ENCODE assay signal across 23 mouse cellular contexts in the genomic region with DNA sequence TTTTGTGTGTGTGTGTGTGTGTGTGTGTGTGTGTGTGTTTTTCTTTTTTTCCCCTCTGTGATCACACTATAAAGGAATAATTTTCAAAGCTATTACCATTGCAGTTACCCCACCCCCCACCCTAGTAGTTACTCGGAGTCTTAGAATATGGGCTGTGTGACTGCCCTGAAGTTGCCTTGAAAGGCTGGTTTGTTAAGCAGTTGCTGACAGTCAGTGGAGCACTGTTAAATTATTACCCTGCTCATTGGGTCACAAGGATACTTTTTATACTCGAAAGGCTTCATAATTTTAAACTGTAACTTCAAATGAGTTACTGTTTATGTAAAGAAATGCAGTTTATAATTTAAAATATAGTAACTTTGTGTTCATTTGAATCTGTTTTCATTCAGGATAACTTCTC. TPM values are rescaled to one million over a fixed set of nuclear protein-coding genes. Genes with fewer than 3 reads are reported as not detected.
DNase-seq lines count a peak whose midpoint lies in the region; ATAC-seq and TF ChIP-seq lines count a peak whose summit lies in the region.
"Had no signal": no experiment of that assay in that cellular context is flagged by ENCODE, and none has a peak within 500 bp of the region (broad histone marks: within the 10 kb centered on the region; RNA-seq: fewer than 3 reads in every experiment).

No protein-coding gene starts in this region.

- no peak for TF ChIP-seq CTCF in kidney, adult 2 months (conservative IDR thresholded peaks at IDR 0.05; ENCODE audit: insufficient read depth, insufficient read length, low read depth, low read length)

- no peak for ATAC-seq in limb, embryonic 11.5 days (ENCODE audit: insufficient number of reproducible peaks, low FRiP score, low TSS enrichment, low read depth)
- ATAC-seq: forebrain, embryonic 14.5 days had no signal

- H3K4me3 ChIP-seq in kidney, adult 2 months (ENCODE audit: insufficient read depth, low read depth, low read length), result no peak overlapping the region
- no peak overlapping the region for H3K4me3 ChIP-seq in limb, embryonic 11.5 days (ENCODE audit: low read depth, low read length)
- H3K4me3 ChIP-seq in limb, embryonic 10.5 days, result no peak overlapping the region
- H3K4me3 ChIP-seq: embryonic facial prominence, embryonic 15.5 days; erythroblast, embryonic 14.5 days; forebrain, embryonic 10.5 days; forebrain, embryonic 12.5 days had no signal

- no peaks in the 10 kb centered on the region for H3K9me3 ChIP-seq in limb, embryonic 11.5 days (ENCODE audit: control insufficient read depth, low read length)
- H3K9me3 ChIP-seq in limb, embryonic 10.5 days (replicated peaks), result no peaks in the 10 kb centered on the region
- H3K9me3 ChIP-seq: embryonic facial prominence, embryonic 13.5 days; embryonic facial prominence, embryonic 15.5 days; forebrain, embryonic 10.5 days; forebrain, embryonic 12.5 days had no signal

- H3K9ac ChIP-seq in limb, embryonic 11.5 days (ENCODE audit: low read length), result no peak overlapping the region
- H3K9ac ChIP-seq: embryonic facial prominence, embryonic 13.5 days; embryonic facial prominence, embryonic 15.5 days; forebrain, embryonic 12.5 days had no signal

- no peaks in the 10 kb centered on the region for H3K36me3 ChIP-seq in kidney, adult 2 months (ENCODE audit: control insufficient read depth, insufficient read depth, low read length)
- H3K36me3 ChIP-seq in limb, embryonic 11.5 days (ENCODE audit: control insufficient read depth, insufficient read depth, low read length), result no peaks in the 10 kb centered on the region
- peaks cover 16% of the 10 kb centered on the region for H3K36me3 ChIP-seq in limb, embryonic 10.5 days
- H3K36me3 ChIP-seq: forebrain, embryonic 12.5 days had no signal

- WGBS in kidney, adult 2 months, result 34% methylated on average over 2 of the region's 2 CpGs
- WGBS in limb, embryonic 11.5 days, result 41% methylated on average over 2 of the region's 2 CpGs
- WGBS in limb, embryonic 10.5 days, result 57% methylated on average over 2 of the region's 2 CpGs

- peak; percentile 72 for DNase-seq in kidney, adult 2 months
- no peak for DNase-seq in kidney, postnatal 25 days
- peak; percentile 32 for DNase-seq in kidney, postnatal 14 days
- no peak for DNase-seq in kidney, postnatal 10 days
- peak; percentile 19 for DNase-seq in limb, embryonic 11.5 days (ENCODE audit: low spot score)
- no peak for DNase-seq in limb, embryonic 10.5 days (ENCODE audit: low spot score)
- DNase-seq in gastrocnemius, postnatal 10 days, result no peak
- DNase-seq: adrenal gland, postnatal 10 days; adrenal gland, postnatal 25 days; cerebellum, adult 11 months; cerebellum, adult 18-20 months; cerebellum, adult 8-10 months; cerebellum, adult 9-11 months; cerebellum, postnatal 14 days; cerebellum, postnatal 36 days; embryo, embryonic 11 days had no signal

- peaks cover 29% of the 10 kb centered on the region for H3K4me1 ChIP-seq in kidney, adult 2 months (ENCODE audit: control insufficient read depth, insufficient read depth, low read length)
- peaks cover 11% of the 10 kb centered on the region for H3K4me1 ChIP-seq in limb, embryonic 11.5 days (ENCODE audit: control insufficient read depth, insufficient read depth, low read length)
- peaks cover 35% of the 10 kb centered on the region for H3K4me1 ChIP-seq in limb, embryonic 10.5 days

- no peaks in the 10 kb centered on the region for H3K27me3 ChIP-seq in kidney, adult 2 months (replicated peaks; ENCODE audit: control insufficient read depth, insufficient read depth, low read length)
- H3K27me3 ChIP-seq in limb, embryonic 11.5 days (ENCODE audit: control insufficient read depth, insufficient read depth, low read length), result no peaks in the 10 kb centered on the region
- no peaks in the 10 kb centered on the region for H3K27me3 ChIP-seq in limb, embryonic 10.5 days (ENCODE audit: low read depth, poor library complexity, severe bottlenecking)
- H3K27me3 ChIP-seq: embryonic facial prominence, embryonic 13.5 days; embryonic facial prominence, embryonic 15.5 days; forebrain, embryonic 12.5 days had no signal

- no peak for TF ChIP-seq POLR2A in kidney, adult 2 months (IDR thresholded peaks at IDR 0.05; ENCODE audit: low read depth, low read length)

- H3K4me2 ChIP-seq in limb, embryonic 11.5 days (ENCODE audit: low read depth, severe bottlenecking), result no peak overlapping the region
- H3K4me2 ChIP-seq: forebrain, embryonic 12.5 days had no signal

- no peak overlapping the region for H3K27ac ChIP-seq in kidney, adult 2 months (ENCODE audit: insufficient read depth, low read depth, low read length)
- no peak overlapping the region for H3K27ac ChIP-seq in limb, embryonic 11.5 days (replicated peaks; ENCODE audit: low read depth, low read length)
- no peak overlapping the region for H3K27ac ChIP-seq in limb, embryonic 10.5 days
- H3K27ac ChIP-seq: forebrain, embryonic 10.5 days; forebrain, embryonic 12.5 days had no signal

RNA-seq across cellular contexts. Expression of a gene that starts 5.1 kb away (rescaled TPM):
- polyA plus RNA-seq in kidney, adult 2 months (2012; rRNA removed), result 11.3 and 11.4 TPM in 2 replicates
- 47.8 and 48.9 TPM in 2 replicates for polyA plus RNA-seq in limb, embryonic 11.5 days (2014; fragmentation: Nextera tagmentation; extraction: Ambion mirVana)
- polyA plus RNA-seq in limb, embryonic 10.5 days (2016; fragmentation: Nextera tagmentation; extraction: Ambion mirVana), result 19.2 and 29.5 TPM in 2 replicates
- 10 to 100 TPM; 12.1 to 23.8 TPM for total RNA-seq in gastrocnemius, postnatal 10 days (2021)
- total RNA-seq: MEL had no signal
- polyA plus RNA-seq: erythroblast, embryonic 14.5 days had no signal

Comparison
In these comparisons a context has a peak if more than half of its experiments do, and no peak if none do; other contexts are left out.
1. DNase-seq: peak in kidney, adult 2 months (single experiment), kidney, postnatal 14 days (single experiment) and limb, embryonic 11.5 days (single experiment); none in kidney, postnatal 25 days (0 of 2), kidney, postnatal 10 days (single experiment), limb, embryonic 10.5 days (single experiment) and gastrocnemius, postnatal 10 days (single experiment).